Mouse (Mus musculus): ENCODE results near the gene Svs5. TPM values are rescaled to one million over a fixed set of nuclear protein-coding genes. Genes with fewer than 3 reads are reported as not detected.

The Svs5 gene
- total RNA-seq, 2 experiments from 2014 or later = not detected

DNA sequence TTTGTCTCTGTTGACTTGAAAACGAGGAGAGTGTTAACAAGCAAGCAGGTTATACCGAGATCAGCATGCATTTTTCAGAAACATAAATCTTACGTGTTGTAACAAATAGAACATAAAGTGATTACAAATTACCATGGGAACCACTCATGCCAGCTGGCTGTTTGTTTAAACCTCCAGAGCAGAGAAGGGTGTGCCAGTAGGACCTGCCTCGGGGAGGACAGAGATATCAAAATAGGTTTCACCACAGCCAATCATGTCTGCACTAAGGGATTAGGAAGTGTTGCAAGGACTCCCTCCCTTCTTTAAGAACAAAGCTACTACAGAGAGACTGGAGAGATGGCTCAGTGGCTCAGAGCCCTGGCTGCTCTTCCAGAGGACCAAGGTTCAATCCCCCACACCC lies 40.6 kb downstream of the Svs5 start:
- ATAC-seq (replicated peaks; ENCODE audit: low FRiP score, poor library complexity, severe bottlenecking) = no peak

DNA sequence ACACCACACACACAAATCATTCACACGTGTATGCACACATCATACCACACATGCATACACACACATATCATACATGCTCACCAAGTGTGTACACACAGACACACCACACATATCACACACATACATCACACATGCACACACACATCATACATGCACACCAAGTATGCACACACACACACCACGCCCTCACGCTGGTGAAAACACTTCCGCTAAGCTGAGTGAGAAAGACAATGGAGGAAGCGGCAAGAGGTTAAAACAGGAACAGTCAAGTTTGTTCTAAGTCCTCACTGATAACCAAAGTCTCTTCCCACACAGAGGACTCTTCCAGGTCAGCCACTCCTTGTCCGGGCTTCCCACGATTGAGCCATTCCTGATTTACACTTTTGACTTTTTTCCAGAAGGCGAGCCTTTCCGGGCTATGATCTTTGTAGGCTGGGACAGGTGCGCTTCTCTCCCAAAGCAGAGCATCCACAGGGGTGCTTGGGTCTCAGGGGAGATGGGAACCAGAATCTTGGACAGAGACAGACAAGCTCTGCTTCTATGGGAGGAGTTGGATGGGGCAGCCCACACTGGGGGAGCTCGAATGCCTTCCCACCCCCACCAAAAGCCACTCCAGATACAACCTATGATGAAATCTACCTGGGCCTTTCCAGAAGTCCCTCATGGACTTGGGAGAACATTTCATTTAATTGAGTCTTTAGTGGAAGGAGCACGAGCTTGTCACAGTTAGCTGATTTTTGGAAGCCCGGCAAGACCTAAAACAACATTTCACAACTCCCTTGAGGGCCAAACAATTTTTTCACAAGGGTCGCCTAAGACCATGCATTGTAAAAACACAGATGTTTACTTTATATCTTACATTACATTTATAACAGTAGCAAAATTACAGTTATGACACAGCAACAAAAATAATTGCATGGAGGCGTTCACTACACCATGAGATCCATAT lies 45.2 kb downstream of the Svs5 start:
- no peak for ATAC-seq (replicated peaks; ENCODE audit: low FRiP score, poor library complexity, severe bottlenecking)

DNA sequence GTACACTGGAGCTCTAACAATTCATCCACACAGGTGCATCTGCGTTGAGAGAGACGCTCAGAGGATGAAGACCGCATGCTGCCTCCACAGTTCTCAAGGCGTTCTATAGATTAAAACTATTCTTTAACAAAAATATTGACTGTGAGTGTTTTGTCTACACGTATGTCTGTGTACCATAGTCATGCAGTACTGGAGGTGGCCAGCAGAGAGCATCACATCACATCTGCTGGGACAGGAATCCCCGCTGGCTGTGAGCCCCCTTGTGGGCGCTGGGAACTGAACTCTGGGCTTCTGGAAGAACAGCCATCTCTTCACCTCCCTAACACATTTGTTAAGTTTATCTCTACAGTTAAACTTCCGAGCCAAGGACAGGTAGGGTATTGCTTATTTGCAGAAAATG lies 49.2 kb downstream of the Svs5 start:
- ATAC-seq (replicated peaks; ENCODE audit: low FRiP score, poor library complexity, severe bottlenecking) = no peak

DNA sequence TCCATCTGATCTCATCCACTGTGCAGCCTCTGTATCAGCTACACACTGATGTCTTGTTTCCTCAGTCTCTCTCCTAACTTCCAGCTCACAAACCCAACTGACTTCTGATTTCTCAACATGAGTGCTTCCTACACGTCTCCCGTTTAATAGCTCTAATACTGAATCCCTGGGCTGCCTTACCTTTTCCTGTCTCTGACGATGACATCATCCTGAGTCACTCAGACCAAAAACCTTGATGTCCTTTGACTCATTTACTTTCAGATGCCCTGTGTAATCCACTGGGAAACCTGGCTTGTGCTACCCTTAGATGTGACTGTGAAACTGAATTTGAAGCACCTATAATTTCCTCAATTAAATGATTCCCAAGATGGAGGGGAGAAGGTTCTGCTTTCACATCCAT lies 50.4 kb downstream of the Svs5 start:
- no peak for ATAC-seq (replicated peaks; ENCODE audit: low FRiP score, poor library complexity, severe bottlenecking)

Other genes with a start within 250 kb of the Svs5 start
- not detected in 2 replicates for gene Kcns1, start 161.6 kb upstream of the Svs5 start, total RNA-seq (2015; ENCODE audit: low replicate concordance)
- not detected in 2 replicates for gene Kcns1, start 161.6 kb upstream of the Svs5 start, total RNA-seq (2017; ENCODE audit: low replicate concordance)
- gene Wfdc5, start 150.0 kb upstream of the Svs5 start, total RNA-seq (2015; ENCODE audit: low replicate concordance) = not detected in 2 replicates
- gene Wfdc5, start 150.0 kb upstream of the Svs5 start, total RNA-seq (2017; ENCODE audit: low replicate concordance) = not detected in 2 replicates
- not detected in 2 replicates for gene Wfdc12, start 142.1 kb upstream of the Svs5 start, total RNA-seq (2015; ENCODE audit: low replicate concordance)
- gene Wfdc12, start 142.1 kb upstream of the Svs5 start, total RNA-seq (2017; ENCODE audit: low replicate concordance) = not detected in 2 replicates
- not detected in 2 replicates for gene Wfdc15a, start 132.6 kb upstream of the Svs5 start, total RNA-seq (2015; ENCODE audit: low replicate concordance)
- not detected in 2 replicates for gene Wfdc15a, start 132.6 kb upstream of the Svs5 start, total RNA-seq (2017; ENCODE audit: low replicate concordance)
- gene Wfdc15b, start 111.1 kb upstream of the Svs5 start, total RNA-seq (2015; ENCODE audit: low replicate concordance) = not detected in 2 replicates
- gene Wfdc15b, start 111.1 kb upstream of the Svs5 start, total RNA-seq (2017; ENCODE audit: low replicate concordance) = not detected in 2 replicates
- not detected in 2 replicates for gene Svs2, start 94.3 kb upstream of the Svs5 start, total RNA-seq (2015; ENCODE audit: low replicate concordance)
- gene Svs2, start 94.3 kb upstream of the Svs5 start, total RNA-seq (2017; ENCODE audit: low replicate concordance) = not detected in 2 replicates
- not detected in 2 replicates for gene Svs3b, start 76.1 kb upstream of the Svs5 start, total RNA-seq (2015; ENCODE audit: low replicate concordance)
- gene Svs3b, start 76.1 kb upstream of the Svs5 start, total RNA-seq (2017; ENCODE audit: low replicate concordance) = not detected in 2 replicates
- not detected in 2 replicates for gene Svs4, start 54.3 kb upstream of the Svs5 start, total RNA-seq (2015; ENCODE audit: low replicate concordance)
- gene Svs4, start 54.3 kb upstream of the Svs5 start, total RNA-seq (2017; ENCODE audit: low replicate concordance) = not detected in 2 replicates
- not detected in 2 replicates for gene Svs3a, start 43.5 kb upstream of the Svs5 start, total RNA-seq (2015; ENCODE audit: low replicate concordance)
- gene Svs3a, start 43.5 kb upstream of the Svs5 start, total RNA-seq (2017; ENCODE audit: low replicate concordance) = not detected in 2 replicates
- not detected in 2 replicates for gene Svs6, start 16.0 kb upstream of the Svs5 start, total RNA-seq (2015; ENCODE audit: low replicate concordance)
- gene Svs6, start 16.0 kb upstream of the Svs5 start, total RNA-seq (2017; ENCODE audit: low replicate concordance) = not detected in 2 replicates
- gene Slpi, start 56.4 kb downstream of the Svs5 start, total RNA-seq (2015; ENCODE audit: low replicate concordance) = 36.9 and 68.8 TPM in 2 replicates
- gene Slpi, start 56.4 kb downstream of the Svs5 start, total RNA-seq (2017; ENCODE audit: low replicate concordance) = 6.3 and 11.0 TPM in 2 replicates
- gene Rbpjl, start 70.4 kb downstream of the Svs5 start, total RNA-seq (2015; ENCODE audit: low replicate concordance) = not detected in 2 replicates
- gene Rbpjl, start 70.4 kb downstream of the Svs5 start, total RNA-seq (2017; ENCODE audit: low replicate concordance) = not detected in 2 replicates
- not detected in 2 replicates for gene Matn4, start 72.4 kb downstream of the Svs5 start, total RNA-seq (2015; ENCODE audit: low replicate concordance)
- gene Matn4, start 72.4 kb downstream of the Svs5 start, total RNA-seq (2017; ENCODE audit: low replicate concordance) = not detected in 2 replicates
- gene Sdc4, start 111.1 kb downstream of the Svs5 start, total RNA-seq (2015; ENCODE audit: low replicate concordance) = 2.5 and 7.2 TPM in 2 replicates
- 5.7 and 7.2 TPM in 2 replicates for gene Sdc4, start 111.1 kb downstream of the Svs5 start, total RNA-seq (2017; ENCODE audit: low replicate concordance)
- gene Sys1, start 124.2 kb downstream of the Svs5 start, total RNA-seq (2015; ENCODE audit: low replicate concordance) = 8.8 and 10.8 TPM in 2 replicates
- 3.1 and 5.3 TPM in 2 replicates for gene Sys1, start 124.2 kb downstream of the Svs5 start, total RNA-seq (2017; ENCODE audit: low replicate concordance)
- not detected in 2 replicates for gene Gm20458, start 128.2 kb downstream of the Svs5 start, total RNA-seq (2015; ENCODE audit: low replicate concordance)
- gene Gm20458, start 128.2 kb downstream of the Svs5 start, total RNA-seq (2017; ENCODE audit: low replicate concordance) = not detected in 2 replicates
- gene Trp53tg5, start 141.0 kb downstream of the Svs5 start, total RNA-seq (2015; ENCODE audit: low replicate concordance) = not detected in 2 replicates
- not detected in 2 replicates for gene Trp53tg5, start 141.0 kb downstream of the Svs5 start, total RNA-seq (2017; ENCODE audit: low replicate concordance)
- 6.3 TPM in 1 of 2 replicates, not detected in the other for gene Dbndd2, start 153.4 kb downstream of the Svs5 start, total RNA-seq (2015; ENCODE audit: low replicate concordance)
- gene Dbndd2, start 153.4 kb downstream of the Svs5 start, total RNA-seq (2017; ENCODE audit: low replicate concordance) = 0.61 TPM in 1 of 2 replicates, not detected in the other
- gene Pigt, start 164.8 kb downstream of the Svs5 start, total RNA-seq (2015; ENCODE audit: low replicate concordance) = 18.0 and 22.7 TPM in 2 replicates
- gene Pigt, start 164.8 kb downstream of the Svs5 start, total RNA-seq (2017; ENCODE audit: low replicate concordance) = 7.7 and 26.9 TPM in 2 replicates
- not detected in 2 replicates for gene Wfdc2, start 229.7 kb downstream of the Svs5 start, total RNA-seq (2015; ENCODE audit: low replicate concordance)
- gene Wfdc2, start 229.7 kb downstream of the Svs5 start, total RNA-seq (2017; ENCODE audit: low replicate concordance) = not detected in 2 replicates
- gene Spint3, start 240.7 kb downstream of the Svs5 start, total RNA-seq (2015; ENCODE audit: low replicate concordance) = not detected in 2 replicates
- not detected in 2 replicates for gene Spint3, start 240.7 kb downstream of the Svs5 start, total RNA-seq (2017; ENCODE audit: low replicate concordance)